In the genomic region with DNA sequence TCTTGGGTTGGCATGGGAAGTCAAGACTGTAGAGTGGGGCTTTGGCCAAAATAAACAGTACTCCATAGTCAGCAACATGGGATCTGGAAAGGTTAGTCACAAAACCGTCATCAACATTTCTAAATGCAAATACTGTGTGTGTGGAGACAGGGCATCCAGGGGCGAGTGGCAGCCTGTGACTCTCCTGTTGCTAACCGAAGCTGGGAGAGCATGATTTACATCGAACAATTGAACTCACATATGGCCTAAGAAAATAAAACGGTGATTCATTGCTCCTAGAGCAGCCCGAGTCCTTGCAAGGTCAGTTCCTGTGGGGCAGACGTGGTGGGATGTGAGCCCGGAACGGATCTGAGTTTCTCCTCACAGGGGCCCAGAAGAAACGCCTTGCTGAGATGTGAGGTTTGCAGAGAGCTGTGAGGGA, we compare ENCODE assay signal across 10 mouse cellular contexts.
DNase-seq lines count a peak whose midpoint lies in the region; ATAC-seq and TF ChIP-seq lines count a peak whose summit lies in the region.
"Had no signal": no experiment of that assay in that cellular context is flagged by ENCODE, and none has a peak within 500 bp of the region (broad histone marks: within the 10 kb centered on the region; RNA-seq: fewer than 3 reads in every experiment).

No protein-coding gene starts in this region.

- H3K9me3 ChIP-seq in heart, embryonic 13.5 days: no peaks in the 10 kb centered on the region
- no peaks in the 10 kb centered on the region for H3K9me3 ChIP-seq in embryonic facial prominence, embryonic 10.5 days
- H3K9me3 ChIP-seq in neural tube, embryonic 13.5 days: no peaks in the 10 kb centered on the region

- no peak for TF ChIP-seq CTCF in kidney, adult 2 months (conservative IDR thresholded peaks at IDR 0.05; ENCODE audit: insufficient read depth, insufficient read length, low read depth, low read length)

- no peak overlapping the region for H3K4me3 ChIP-seq in heart, embryonic 13.5 days
- H3K4me3 ChIP-seq in embryonic facial prominence, embryonic 10.5 days: no peak overlapping the region
- H3K4me3 ChIP-seq in kidney, adult 2 months (ENCODE audit: insufficient read depth, low read depth, low read length): no peak overlapping the region
- H3K4me3 ChIP-seq in neural tube, embryonic 13.5 days: no peak overlapping the region

- intact Hi-C loops in heart, postnatal 14 days (cut with DNase I): no loop called here

- ATAC-seq in heart, embryonic 13.5 days (ENCODE audit: extremely low read depth, insufficient number of reproducible peaks, low FRiP score, low TSS enrichment): no peak
- no peak for ATAC-seq in neural tube, embryonic 13.5 days (ENCODE audit: low read depth)

- H3K9ac ChIP-seq in heart, embryonic 13.5 days: no peak overlapping the region
- no peak overlapping the region for H3K9ac ChIP-seq in neural tube, embryonic 13.5 days

- WGBS in heart, embryonic 13.5 days: 53% methylated on average over 10 of the region's 10 CpGs
- 51% methylated on average over 10 of the region's 10 CpGs for WGBS in embryonic facial prominence, embryonic 10.5 days
- 29% methylated on average over 10 of the region's 10 CpGs for WGBS in kidney, adult 2 months
- WGBS in neural tube, embryonic 13.5 days: 29% methylated on average over 10 of the region's 10 CpGs

- peaks cover 19% of the 10 kb centered on the region; the same call in 1 of the 2 replicates for H3K4me1 ChIP-seq in heart, embryonic 13.5 days
- peaks cover 65% of the 10 kb centered on the region for H3K4me1 ChIP-seq in embryonic facial prominence, embryonic 10.5 days
- H3K4me1 ChIP-seq in kidney, adult 2 months (ENCODE audit: control insufficient read depth, insufficient read depth, low read length): no peaks in the 10 kb centered on the region
- peaks cover 19% of the 10 kb centered on the region for H3K4me1 ChIP-seq in neural tube, embryonic 13.5 days (replicated peaks)

- DNase-seq in heart, postnatal 14 days: no peak
- DNase-seq in embryonic facial prominence, embryonic 10.5 days (ENCODE audit: low spot score): peak; percentile 44
- peak; percentile 35 for DNase-seq in kidney, adult 2 months
- DNase-seq in spleen, postnatal 36 days (ENCODE audit: low spot score in 2 of 2): no peak
- DNase-seq in spleen, postnatal 14 days (ENCODE audit: low spot score in 2 of 2): no peak
- DNase-seq in spleen, postnatal 10 days (ENCODE audit: low spot score in 2 of 2): no peak
- DNase-seq: thymus, postnatal 14 days had no signal

- no peak for TF ChIP-seq POLR2A in kidney, adult 2 months (IDR thresholded peaks at IDR 0.05; ENCODE audit: low read depth, low read length)

- H3K4me2 ChIP-seq in heart, embryonic 13.5 days: no peak overlapping the region
- H3K4me2 ChIP-seq in neural tube, embryonic 13.5 days: no peak overlapping the region
- H3K4me2 ChIP-seq: liver, embryonic 11.5 days had no signal

- peak overlapping the region; percentile 77 for H3K27ac ChIP-seq in heart, embryonic 13.5 days (replicated peaks)
- H3K27ac ChIP-seq in embryonic facial prominence, embryonic 10.5 days (replicated peaks): peak overlapping the region; percentile 82
- H3K27ac ChIP-seq in kidney, adult 2 months (ENCODE audit: insufficient read depth, low read depth, low read length): no peak overlapping the region
- H3K27ac ChIP-seq in neural tube, embryonic 13.5 days (replicated peaks): peak overlapping the region; percentile 19

- no peaks in the 10 kb centered on the region for H3K36me3 ChIP-seq in heart, embryonic 13.5 days
- H3K36me3 ChIP-seq in embryonic facial prominence, embryonic 10.5 days (replicated peaks): no peaks in the 10 kb centered on the region
- no peaks in the 10 kb centered on the region for H3K36me3 ChIP-seq in kidney, adult 2 months (ENCODE audit: control insufficient read depth, insufficient read depth, low read length)
- no peaks in the 10 kb centered on the region for H3K36me3 ChIP-seq in neural tube, embryonic 13.5 days

- H3K27me3 ChIP-seq in heart, embryonic 13.5 days (replicated peaks): no peaks in the 10 kb centered on the region
- no peaks in the 10 kb centered on the region for H3K27me3 ChIP-seq in embryonic facial prominence, embryonic 10.5 days (replicated peaks; ENCODE audit: low read depth, poor library complexity, severe bottlenecking)
- H3K27me3 ChIP-seq in kidney, adult 2 months (replicated peaks; ENCODE audit: control insufficient read depth, insufficient read depth, low read length): no peaks in the 10 kb centered on the region
- no peaks in the 10 kb centered on the region for H3K27me3 ChIP-seq in neural tube, embryonic 13.5 days

Comparison
In these comparisons a context has a peak if more than half of its experiments do, and no peak if none do; other contexts are left out.
1. DNase-seq: peak in embryonic facial prominence, embryonic 10.5 days (single experiment) and kidney, adult 2 months (single experiment); none in heart, postnatal 14 days (0 of 2), spleen, postnatal 36 days (0 of 2), spleen, postnatal 14 days (0 of 2) and spleen, postnatal 10 days (0 of 2).